Mouse (Mus musculus) C2C12 (cell line): Measurements from ENCODE around the gene Tarbp2.

Source experiments
- CEBPB ChIP-seq: IDR thresholded peaks from one replicate; pipeline ENCODE4 v1.6.1; 2011; ENCODE audit warnings: low read depth, mild to moderate bottlenecking, control low read depth, moderate library complexity
- CTCF ChIP-seq: IDR thresholded peaks from one replicate; pipeline ENCODE4 v1.5.1; 2011; ENCODE audit not compliant: control insufficient read depth, insufficient read depth, insufficient read length
- MAX ChIP-seq: IDR thresholded peaks from one replicate; pipeline ENCODE4 v1.6.1; 2011; ENCODE audit warnings: mild to moderate bottlenecking, control low read depth
- USF1 ChIP-seq: IDR thresholded peaks from one replicate; pipeline ENCODE4 v1.6.1; 2011; ENCODE audit warnings: low read depth, mild to moderate bottlenecking, control low read depth, moderate library complexity

GRCm38 (mm10) chr15:102527936-102528335, 9.9 kb downstream of the Tarbp2 start:
- TF ChIP-seq CTCF (peak; percentile 10), USF1 (no peak), CEBPB (no peak), MAX (no peak)
